Comparison of ENCODE assay signal across 23 mouse cellular contexts in the genomic region with DNA sequence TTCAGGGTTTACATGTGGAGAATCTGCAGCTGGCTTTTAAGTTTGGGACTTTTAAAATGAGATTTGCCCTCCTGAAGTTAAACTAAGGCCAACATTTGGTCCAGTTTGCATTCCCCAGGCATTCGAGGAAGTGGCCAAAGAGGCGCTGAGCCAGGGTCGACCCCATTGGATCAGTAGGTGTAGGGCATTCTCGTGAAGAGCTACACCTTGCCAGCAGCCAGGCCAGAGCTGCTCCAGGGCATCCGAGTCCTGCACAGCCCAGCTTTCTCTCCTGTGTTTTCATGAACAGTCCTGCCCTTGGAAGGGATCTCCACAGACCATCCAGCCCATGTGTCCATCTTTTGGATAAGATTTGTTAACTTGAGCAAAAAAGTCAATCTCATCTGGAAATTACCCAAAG. TPM values are rescaled to one million over a fixed set of nuclear protein-coding genes. Genes with fewer than 3 reads are reported as not detected.
A peak's percentile ranks its signal among the peaks of the same experiment; 100 is the strongest.
DNase-seq lines count a peak whose midpoint lies in the region; ATAC-seq and TF ChIP-seq lines count a peak whose summit lies in the region.
"Had no signal": no experiment of that assay in that cellular context is flagged by ENCODE, and none has a peak within 500 bp of the region (broad histone marks: within the 10 kb centered on the region; RNA-seq: fewer than 3 reads in every experiment).

No protein-coding gene starts in this region.

- no peak overlapping the region for H3K4me3 ChIP-seq in gastrocnemius, adult 2 months
- H3K4me3 ChIP-seq in heart, adult 2 months = no peak overlapping the region
- H3K4me3 ChIP-seq in stomach, embryonic 16.5 days (replicated peaks; ENCODE audit: low read length) = no peak overlapping the region
- H3K4me3 ChIP-seq in stomach, postnatal 0 days (ENCODE audit: low read depth, low read length) = no peak overlapping the region
- H3K4me3 ChIP-seq: embryonic facial prominence, embryonic 10.5 days; embryonic facial prominence, embryonic 12.5 days; forebrain, embryonic 13.5 days; forebrain, embryonic 15.5 days had no signal

- peaks cover 5% of the 10 kb centered on the region; the same call in 1 of the 2 replicates for H3K36me3 ChIP-seq in heart, adult 2 months (ENCODE audit: control insufficient read depth, insufficient read depth, low read length)
- H3K36me3 ChIP-seq in stomach, embryonic 16.5 days (ENCODE audit: control insufficient read depth, insufficient read depth, low read length) = no peaks in the 10 kb centered on the region
- no peaks in the 10 kb centered on the region for H3K36me3 ChIP-seq in stomach, postnatal 0 days (ENCODE audit: control insufficient read depth, insufficient read depth, low read length)
- H3K36me3 ChIP-seq: forebrain, embryonic 15.5 days had no signal

- no peak for DNase-seq in gastrocnemius, adult 2 months
- no peak for DNase-seq in gastrocnemius, adult 8-10 months (ENCODE audit: low spot score in 2 of 2)
- DNase-seq in heart, adult 2 months = no peak
- DNase-seq in heart, postnatal 10 days = no peak
- DNase-seq in stomach, postnatal 0 days (ENCODE audit: low spot score) = no peak
- DNase-seq: adrenal gland, adult 8-10 months; adrenal gland, postnatal 14 days; adrenal gland, postnatal 36 days; B cell, adult 2 months; cerebellum, adult 11-12 months; cerebellum, adult 2 months; cerebellum, adult 9-10 months; cerebellum, postnatal 10 days; cerebellum, postnatal 25 days had no signal

- no peak overlapping the region for H3K4me2 ChIP-seq in stomach, embryonic 16.5 days (ENCODE audit: low read depth, low read length)
- no peak overlapping the region for H3K4me2 ChIP-seq in stomach, postnatal 0 days (replicated peaks; ENCODE audit: low read depth)
- H3K4me2 ChIP-seq: embryonic facial prominence, embryonic 12.5 days; forebrain, embryonic 13.5 days; forebrain, embryonic 15.5 days had no signal

- H3K79me2 ChIP-seq in heart, adult 2 months (replicated peaks; ENCODE audit: control insufficient read depth, insufficient read depth, low read length) = no peaks in the 10 kb centered on the region

- no peak for TF ChIP-seq EP300 in heart, adult 2 months (IDR thresholded peaks at IDR 0.05; ENCODE audit: insufficient read depth, low read depth, low read length)
- no peak for TF ChIP-seq EP300 in stomach, postnatal 0 days (optimal IDR thresholded peaks at IDR 0.05)

- H3K27ac ChIP-seq in gastrocnemius, adult 2 months = peak overlapping the region; percentile 84
- H3K27ac ChIP-seq in heart, adult 2 months = peak overlapping the region; percentile 79; the same call in 1 of the 2 replicates
- H3K27ac ChIP-seq in stomach, embryonic 16.5 days (ENCODE audit: low read length) = no peak overlapping the region
- H3K27ac ChIP-seq in stomach, postnatal 0 days (replicated peaks) = no peak overlapping the region; the same call in 1 of the 2 replicates
- H3K27ac ChIP-seq: embryonic facial prominence, embryonic 10.5 days; embryonic facial prominence, embryonic 12.5 days; forebrain, embryonic 13.5 days; forebrain, embryonic 15.5 days had no signal

- no peaks in the 10 kb centered on the region for H3K27me3 ChIP-seq in heart, adult 2 months (ENCODE audit: control insufficient read depth, insufficient read depth, low read length)
- no peaks in the 10 kb centered on the region for H3K27me3 ChIP-seq in stomach, embryonic 16.5 days (ENCODE audit: control insufficient read depth, insufficient read depth, low read length)
- H3K27me3 ChIP-seq in stomach, postnatal 0 days (ENCODE audit: control insufficient read depth, insufficient read depth, low read length) = no peaks in the 10 kb centered on the region
- H3K27me3 ChIP-seq: embryonic facial prominence, embryonic 12.5 days; forebrain, embryonic 13.5 days; forebrain, embryonic 15.5 days; Patski had no signal

- TF ChIP-seq POLR2A in heart, adult 2 months (IDR thresholded peaks at IDR 0.05; ENCODE audit: insufficient read depth, low read depth, low read length) = no peak

- H3K4me1 ChIP-seq in heart, adult 2 months (ENCODE audit: control insufficient read depth, insufficient read depth, low read length) = peaks cover 26% of the 10 kb centered on the region
- peaks cover 50% of the 10 kb centered on the region for H3K4me1 ChIP-seq in stomach, embryonic 16.5 days (ENCODE audit: control insufficient read depth, insufficient read depth, low read length)
- H3K4me1 ChIP-seq in stomach, postnatal 0 days (replicated peaks; ENCODE audit: control insufficient read depth, insufficient read depth) = peaks cover 7% of the 10 kb centered on the region; the same call in 1 of the 2 replicates
- H3K4me1 ChIP-seq: forebrain, embryonic 13.5 days had no signal

- no peaks in the 10 kb centered on the region for H3K9me3 ChIP-seq in stomach, embryonic 16.5 days (replicated peaks; ENCODE audit: control insufficient read depth, low read length)
- H3K9me3 ChIP-seq in stomach, postnatal 0 days (ENCODE audit: control insufficient read depth, low read length) = no peaks in the 10 kb centered on the region
- H3K9me3 ChIP-seq: embryonic facial prominence, embryonic 10.5 days; embryonic facial prominence, embryonic 12.5 days; forebrain, embryonic 13.5 days; forebrain, embryonic 15.5 days; G1E had no signal

- no peak for TF ChIP-seq CTCF in gastrocnemius, adult 2 months (IDR thresholded peaks at IDR 0.05)
- no peak for TF ChIP-seq CTCF in heart, adult 2 months (IDR thresholded peaks at IDR 0.05)
- no peak for TF ChIP-seq CTCF in stomach, postnatal 0 days (IDR thresholded peaks at IDR 0.05; ENCODE audit: low read depth)

- intact Hi-C loops in gastrocnemius, adult 2 months (cut with DNase I) = loop anchor here (2.0 kb wide), 2 partner anchors 28 to 54 kb away; partner anchors contain the start of genes Fam117a and Kat7
- intact Hi-C loops in heart, adult 2 months (cut with DNase I) = no loop called here
- intact Hi-C loops in heart, postnatal 10 days (cut with DNase I) = loop anchor here (2.0 kb wide), 1 partner anchor 28 kb away; the partner anchor contains the start of gene Fam117a

- WGBS in heart, adult 2 months = 75% methylated on average over 5 of the region's 5 CpGs
- WGBS in stomach, embryonic 16.5 days = 71% methylated on average over 5 of the region's 5 CpGs
- WGBS in stomach, postnatal 0 days = 65% methylated on average over 5 of the region's 5 CpGs

- no peak for ATAC-seq in stomach, embryonic 16.5 days (ENCODE audit: insufficient read depth, low FRiP score)
- ATAC-seq in stomach, postnatal 0 days (ENCODE audit: low FRiP score, low TSS enrichment) = no peak
- ATAC-seq: activated CD4-positive, CD25-positive, alpha-beta regulatory T cell, adult 4 months; CD4-positive, CD25-positive, alpha-beta regulatory T cell, adult 4 months; forebrain, embryonic 13.5 days; forebrain, embryonic 15.5 days; Patski had no signal

- H3K9ac ChIP-seq in heart, adult 2 months (ENCODE audit: low read depth, low read length) = no peak overlapping the region
- peak overlapping the region; percentile 13; the same call in 1 of the 2 replicates for H3K9ac ChIP-seq in stomach, embryonic 16.5 days (ENCODE audit: low read length)
- H3K9ac ChIP-seq in stomach, postnatal 0 days (ENCODE audit: low read length) = no peak overlapping the region
- H3K9ac ChIP-seq: embryonic facial prominence, embryonic 12.5 days; forebrain, embryonic 13.5 days; forebrain, embryonic 15.5 days had no signal

RNA-seq across cellular contexts. Expression of gene Slc35b1, which starts 20.1 kb away (rescaled TPM):
- total RNA-seq in gastrocnemius, adult 2 months (2021) = 10 to 100 TPM; 42.4 to 49.5 TPM
- total RNA-seq in gastrocnemius, adult 8-10 months (2022) = 10 to 100 TPM; 49.1 to 55.1 (median 51.9) TPM
- total RNA-seq in heart, adult 2 months (2021) = 10 to 100 TPM; 34.2 to 41.3 TPM
- 47.2 and 74.2 TPM in 2 replicates for polyA plus RNA-seq in heart, adult 2 months (2012; rRNA removed)
- 10 to 100 TPM; 51.0 to 52.8 TPM for total RNA-seq in heart, postnatal 10 days (2021)
- polyA plus RNA-seq in stomach, embryonic 16.5 days (2015; fragmentation: Nextera tagmentation; extraction: Ambion mirVana) = 91.7 and 98.9 TPM in 2 replicates
- 106 and 110 TPM in 2 replicates for polyA plus RNA-seq in stomach, postnatal 0 days (2015; fragmentation: Nextera tagmentation; extraction: Ambion mirVana)

RNA-seq across cellular contexts. Expression of gene Fam117a, which starts 27.6 kb away (rescaled TPM):
- total RNA-seq in gastrocnemius, adult 2 months (2021) = 1 to 10 TPM; 1.5 to 2.1 TPM
- 1 to 10 TPM; 1.4 to 2.6 (median 2.5) TPM for total RNA-seq in gastrocnemius, adult 8-10 months (2022)
- total RNA-seq in heart, adult 2 months (2021) = 1 to 10 TPM; 8.6 to 10.0 TPM
- 9.1 and 19.0 TPM in 2 replicates for polyA plus RNA-seq in heart, adult 2 months (2012; rRNA removed)
- 10 to 100 TPM in 1 of 2 experiments, 1 to 10 TPM in 1; 9.1 to 14.0 TPM for total RNA-seq in heart, postnatal 10 days (2021)
- 11.6 and 13.9 TPM in 2 replicates for polyA plus RNA-seq in stomach, embryonic 16.5 days (2015; fragmentation: Nextera tagmentation; extraction: Ambion mirVana)
- polyA plus RNA-seq in stomach, postnatal 0 days (2015; fragmentation: Nextera tagmentation; extraction: Ambion mirVana) = 5.7 and 6.7 TPM in 2 replicates

RNA-seq across cellular contexts. Expression of gene Spop, which starts 49.5 kb away (rescaled TPM):
- total RNA-seq in gastrocnemius, adult 2 months (2021) = 100 to 1,000 TPM; 190 to 208 TPM
- 100 to 1,000 TPM; 183 to 223 (median 204) TPM for total RNA-seq in gastrocnemius, adult 8-10 months (2022)
- 100 to 1,000 TPM; 155 to 170 TPM for total RNA-seq in heart, adult 2 months (2021)
- polyA plus RNA-seq in heart, adult 2 months (2012; rRNA removed) = 69.3 and 112 TPM in 2 replicates
- total RNA-seq in heart, postnatal 10 days (2021) = 100 to 1,000 TPM; 132 to 136 TPM
- 155 and 171 TPM in 2 replicates for polyA plus RNA-seq in stomach, embryonic 16.5 days (2015; fragmentation: Nextera tagmentation; extraction: Ambion mirVana)
- polyA plus RNA-seq in stomach, postnatal 0 days (2015; fragmentation: Nextera tagmentation; extraction: Ambion mirVana) = 92.4 and 96.0 TPM in 2 replicates

RNA-seq across cellular contexts. Expression of gene Kat7, which starts 54.3 kb away (rescaled TPM):
- 10 to 100 TPM; 21.5 to 23.9 TPM for total RNA-seq in gastrocnemius, adult 2 months (2021)
- 10 to 100 TPM; 19.8 to 28.9 (median 24.2) TPM for total RNA-seq in gastrocnemius, adult 8-10 months (2022)
- total RNA-seq in heart, adult 2 months (2021) = 10 to 100 TPM; 25.9 to 28.6 TPM
- polyA plus RNA-seq in heart, adult 2 months (2012; rRNA removed) = 19.8 and 31.4 TPM in 2 replicates
- 10 to 100 TPM; 45.1 to 51.1 TPM for total RNA-seq in heart, postnatal 10 days (2021)
- 59.3 and 66.0 TPM in 2 replicates for polyA plus RNA-seq in stomach, embryonic 16.5 days (2015; fragmentation: Nextera tagmentation; extraction: Ambion mirVana)
- 25.0 and 27.2 TPM in 2 replicates for polyA plus RNA-seq in stomach, postnatal 0 days (2015; fragmentation: Nextera tagmentation; extraction: Ambion mirVana)

Comparison
In these comparisons a context has a peak if more than half of its experiments do, and no peak if none do; other contexts are left out.
1. H3K27ac ChIP-seq: peak in gastrocnemius, adult 2 months (single experiment) and heart, adult 2 months (single experiment); none in stomach, embryonic 16.5 days (single experiment) and stomach, postnatal 0 days (single experiment).